Mouse (Mus musculus) heart, adult 2 months (tissue): ENCODE results near the gene Zfp827. TPM values are rescaled to one million over a fixed set of nuclear protein-coding genes. Genes with fewer than 3 reads are reported as not detected.

ENCODE experiments used
- DNase-seq, 2 experiments: peaks; one replicate each; pipeline ENCODE4 v3.0.0; 2021
- H3K27ac ChIP-seq: fragments of 200-600 bp; 2 replicates; pipeline ENCODE4 v1.8.1; 2022
- H3K27me3 ChIP-seq: fragments of 200-500 bp; 2 replicates; pipeline ENCODE4 v1.6.1; 2012; ENCODE audit warnings: mild to moderate bottlenecking, low read length, inconsistent platforms, mixed read lengths; ENCODE audit not compliant: control insufficient read depth, insufficient read depth
- H3K36me3 ChIP-seq: fragments of 200-500 bp; 2 replicates; pipeline ENCODE4 v1.6.1; 2012; ENCODE audit warnings: low read length, inconsistent platforms; ENCODE audit not compliant: control insufficient read depth, insufficient read depth
- H3K4me1 ChIP-seq: fragments of 200-500 bp; 2 replicates; pipeline ENCODE4 v1.6.1; 2011; ENCODE audit warnings: low read length; ENCODE audit not compliant: control insufficient read depth, insufficient read depth
- H3K4me3 ChIP-seq: fragments of 200-600 bp; 2 replicates; pipeline ENCODE4 v1.8.1; 2022
- H3K79me2 ChIP-seq: fragments of 200-500 bp; replicated peaks from 2 replicates; pipeline ENCODE4 v1.6.1; 2012; ENCODE audit warnings: mild to moderate bottlenecking, inconsistent platforms, low read length, moderate library complexity, mixed read lengths; ENCODE audit not compliant: control insufficient read depth, insufficient read depth
- H3K9ac ChIP-seq: fragments of 200-500 bp; 2 replicates; pipeline ENCODE4 v1.6.1; 2012; ENCODE audit warnings: low read depth, mild to moderate bottlenecking, control low read depth, inconsistent platforms, low read length, mixed read lengths
- CTCF ChIP-seq: fragments of 200-600 bp; IDR thresholded peaks from 2 replicates; pipeline ENCODE4 v1.8.1; 2022; ENCODE audit warnings: antibody characterized with exemption, mild to moderate bottlenecking, moderate library complexity
- EP300 ChIP-seq: fragments of 200-500 bp; IDR thresholded peaks from 2 replicates; pipeline ENCODE4 v1.6.1; 2011; ENCODE audit warnings: low read depth, low read length, control low read depth; ENCODE audit not compliant: insufficient read depth
- POLR2A ChIP-seq: fragments of 200-500 bp; IDR thresholded peaks from 2 replicates; pipeline ENCODE4 v1.6.1; 2011; ENCODE audit warnings: mild to moderate bottlenecking, low read depth, low read length, control low read depth; ENCODE audit not compliant: insufficient read depth
- WGBS: fragments of 180-500 bp; shearing (Covaris S2); methylation state at CpG from one replicate; pipeline ENCODE4 v1.1.7; 2018; 5-methylcytosine and 5-hydroxymethylcytosine counted together
- intact Hi-C: fragments of 180-260 bp; cut with DNase I; formaldehyde crosslinking; loops from one replicate; pipeline ENCODE4 v1.15.1; 2025
- long read RNA-seq: library from polyadenylated mRNA; stranded (forward); transcript quantifications from one replicate; pipeline ENCODE4 v2.0.0, GENCODE M21; 2021
- polyA plus RNA-seq: library from polyadenylated mRNA; depleted of rRNA; stranded (reverse); fragments of >200 nt; gene quantifications from 2 replicates; pipeline ENCODE4 v1.2.3, GENCODE M21; 2012; rRNA removed
- total RNA-seq, 2 experiments: library from RNA; stranded (reverse); gene quantifications; 2 replicates each; pipeline ENCODE4 v1.2.3; 2021

Zfp827 gene
- total RNA-seq (10 to 100 TPM; 12.8 to 15.8 TPM), polyA plus RNA-seq (10.5 and 17.0 TPM in 2 replicates)
- long read RNA-seq, partial matches to known transcripts = 2 of 10 reads
- long read RNA-seq, other reads (novel, unspliced or antisense) = 8 of 10 reads

DNA sequence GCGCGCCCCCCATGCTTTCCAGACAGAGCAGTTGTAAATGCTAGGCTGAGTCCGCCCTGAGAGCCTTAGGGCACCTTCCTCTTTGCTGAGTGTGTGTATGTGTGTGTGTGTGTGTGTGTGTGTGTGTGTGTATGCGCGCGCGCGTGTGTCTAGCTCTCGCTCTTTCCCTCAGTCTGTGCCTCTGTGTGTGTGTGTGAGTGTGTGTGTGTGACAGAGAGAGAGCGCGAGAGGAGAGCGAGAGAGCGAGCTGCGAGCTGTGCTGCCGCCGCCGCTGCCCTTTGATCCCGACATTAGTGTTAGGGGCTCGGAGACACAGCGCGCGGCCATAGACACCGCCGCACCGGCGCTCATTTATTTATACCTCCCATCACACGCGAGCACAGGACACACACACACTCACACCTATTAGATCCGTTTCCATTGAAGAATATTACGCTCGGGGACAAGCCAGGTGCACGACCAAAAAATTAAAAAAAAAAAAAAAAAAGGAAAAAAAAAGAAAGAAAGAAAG is at the start of gene Zfp827:
Gene Zfp827 (plus strand): TSS at position 461 of the 511 bp plus-strand sequence.
- under 1% methylated on average over 32 of the region's 32 CpGs for WGBS
- Histone ChIP-seq H3K4me1 (no peaks in the 10 kb centered on the region), H3K36me3 (peaks cover 2% of the 10 kb centered on the region), H3K4me3 (peak within 1 kb of the TSS; percentile 98), H3K79me2 (no peaks in the 10 kb centered on the region), H3K27ac (peak within 1 kb of the TSS; percentile 99), H3K9ac (peak within 1 kb of the TSS; percentile 100), H3K27me3 (no peaks in the 10 kb centered on the region)
- DNase-seq = peak; percentile 76 to 84
- TF ChIP-seq CTCF (no peak), EP300 (peak; percentile 53; the same call in 1 of the 2 replicates), POLR2A (peak; percentile 53; the same call in 1 of the 2 replicates)
- intact Hi-C loops = loop anchor here (2.0 to 10.0 kb wide), 4 partner anchors 29 to 367 kb away; partner anchors contain the start of genes Lsm6 and Smad1

DNA sequence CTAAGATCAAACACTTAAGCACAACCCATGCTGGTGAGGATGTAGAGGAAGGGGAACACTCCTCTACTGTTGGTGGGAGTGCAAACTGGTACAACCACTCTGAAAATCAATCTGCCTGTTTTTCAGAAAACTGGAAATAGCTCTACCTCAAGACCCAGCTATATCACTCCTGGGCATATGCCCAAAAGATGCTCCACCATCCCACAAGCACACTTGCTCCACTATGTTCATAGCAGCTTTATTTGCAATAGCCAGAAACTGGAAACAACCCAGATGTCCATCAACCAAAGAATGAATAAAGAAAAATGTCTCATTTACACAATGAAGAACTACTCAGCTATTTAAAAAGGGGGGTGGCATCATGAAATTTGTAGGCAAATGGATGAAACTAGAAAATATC is 23.9 kb upstream of the Zfp827 start:
- H3K4me1 ChIP-seq = no peaks in the 10 kb centered on the region
- H3K36me3 ChIP-seq = no peaks in the 10 kb centered on the region
- H3K9ac ChIP-seq = no peak overlapping the region
- intact Hi-C loops = no loop called here
- H3K4me3 ChIP-seq = no peak overlapping the region
- H3K27ac ChIP-seq = no peak overlapping the region
- H3K27me3 ChIP-seq = no peaks in the 10 kb centered on the region
- no peak for DNase-seq
- TF ChIP-seq POLR2A (no peak), CTCF (no peak), EP300 (no peak)
- no peaks in the 10 kb centered on the region for H3K79me2 ChIP-seq

DNA sequence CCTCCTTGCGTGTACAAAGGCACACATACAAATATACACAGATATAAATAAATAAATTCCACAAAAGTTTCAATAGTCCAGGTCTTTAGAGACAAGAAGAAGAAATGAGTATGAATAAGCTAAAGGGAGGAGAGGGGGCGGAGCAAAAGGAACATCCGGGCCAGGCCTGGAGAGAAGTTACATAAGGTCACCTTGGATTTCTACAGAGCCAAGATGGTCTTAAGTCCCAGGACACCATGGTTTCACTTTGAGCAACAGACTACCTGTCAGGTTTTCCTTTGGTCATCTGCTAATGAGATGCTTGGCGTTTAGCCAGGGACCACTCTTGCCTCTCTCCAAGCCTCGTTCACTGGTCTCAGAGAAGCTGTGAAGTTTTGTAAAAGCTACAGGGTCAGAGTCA is 13.2 kb upstream of the Zfp827 start:
- DNase-seq = no peak
- H3K4me3 ChIP-seq = no peak overlapping the region
- H3K27me3 ChIP-seq = no peaks in the 10 kb centered on the region
- H3K36me3 ChIP-seq = no peaks in the 10 kb centered on the region
- WGBS = 87% methylated on average over 5 of the region's 5 CpGs
- no peaks in the 10 kb centered on the region for H3K4me1 ChIP-seq
- H3K9ac ChIP-seq = no peak overlapping the region
- intact Hi-C loops = no loop called here
- H3K27ac ChIP-seq = no peak overlapping the region
- H3K79me2 ChIP-seq = no peaks in the 10 kb centered on the region
- no peak for TF ChIP-seq POLR2A
- TF ChIP-seq EP300 = no peak
- TF ChIP-seq CTCF = no peak

DNA sequence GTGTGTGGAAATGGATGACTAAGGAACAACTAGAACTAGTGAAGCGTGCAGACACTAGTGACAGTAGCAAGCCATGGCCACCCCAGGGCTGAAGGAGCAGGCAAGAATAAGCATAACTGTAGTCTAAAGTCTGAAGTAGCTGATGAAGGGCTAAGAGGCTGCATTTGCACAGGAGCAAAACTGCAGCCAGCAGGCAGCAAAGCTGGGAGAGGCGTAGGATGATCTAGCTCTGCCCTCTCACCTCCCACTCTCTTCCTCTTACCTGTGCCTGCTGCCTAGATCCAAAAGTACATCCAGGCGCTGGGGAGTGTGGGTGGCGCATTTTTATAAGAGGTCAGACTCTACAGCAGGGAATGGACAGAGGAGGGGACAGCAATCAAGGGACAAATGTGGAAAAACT is 12.2 kb upstream of the Zfp827 start:
- Histone ChIP-seq H3K27me3 (no peaks in the 10 kb centered on the region), H3K4me1 (no peaks in the 10 kb centered on the region), H3K36me3 (no peaks in the 10 kb centered on the region), H3K4me3 (no peak overlapping the region), H3K79me2 (no peaks in the 10 kb centered on the region), H3K9ac (no peak overlapping the region), H3K27ac (no peak overlapping the region)
- no peak for DNase-seq
- intact Hi-C loops = no loop called here
- WGBS = 95% methylated on average over 4 of the region's 4 CpGs
- TF ChIP-seq EP300 = no peak
- TF ChIP-seq POLR2A = no peak
- no peak for TF ChIP-seq CTCF

DNA sequence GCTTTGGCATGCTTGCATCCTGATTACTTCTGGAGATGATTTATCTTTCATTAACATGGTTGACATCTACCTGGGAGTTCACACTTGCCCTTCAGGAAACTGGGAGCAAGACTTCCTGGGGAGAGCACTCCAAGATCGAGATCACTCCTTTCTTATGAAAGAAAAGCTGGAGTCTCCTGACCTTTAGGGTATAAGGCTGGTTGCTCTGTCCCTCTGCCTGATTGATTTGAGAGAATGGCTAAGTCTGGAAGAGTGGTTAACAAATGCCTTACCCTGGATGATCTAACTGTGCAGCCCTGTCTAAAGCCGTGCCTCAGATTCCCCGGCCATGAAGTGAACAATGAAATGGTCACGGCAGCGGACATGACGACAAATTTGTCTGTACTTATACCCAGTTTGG is 11.7 kb upstream of the Zfp827 start:
- 60% methylated on average over 6 of the region's 6 CpGs for WGBS
- Histone ChIP-seq H3K27me3 (no peaks in the 10 kb centered on the region), H3K4me3 (no peak overlapping the region), H3K36me3 (no peaks in the 10 kb centered on the region), H3K9ac (no peak overlapping the region), H3K4me1 (no peaks in the 10 kb centered on the region), H3K27ac (no peak overlapping the region), H3K79me2 (no peaks in the 10 kb centered on the region)
- TF ChIP-seq EP300 = no peak
- TF ChIP-seq POLR2A = no peak
- TF ChIP-seq CTCF = no peak
- intact Hi-C loops = no loop called here
- no peak for DNase-seq

DNA sequence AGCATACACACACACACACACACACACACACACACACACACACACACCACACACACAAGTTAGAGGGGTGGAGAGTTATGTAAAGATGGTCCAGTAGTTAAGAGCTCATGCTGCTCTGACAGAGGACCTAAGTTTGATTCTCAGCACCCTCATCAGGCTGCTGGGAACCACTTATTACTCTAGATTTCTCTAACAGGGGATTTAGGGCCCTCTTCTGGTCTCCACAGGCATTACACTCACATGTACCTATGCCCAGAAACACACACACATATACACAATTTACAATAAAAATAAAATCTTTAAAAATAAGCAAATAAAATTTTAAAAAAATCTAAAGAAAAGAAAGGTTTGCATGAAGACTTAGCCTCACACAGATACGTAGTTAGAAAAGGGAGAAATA is 4.3 kb upstream of the Zfp827 start:
- DNase-seq = no peak
- 97% methylated on average over 1 of the region's 1 CpGs for WGBS
- Histone ChIP-seq H3K79me2 (no peaks in the 10 kb centered on the region), H3K36me3 (no peaks in the 10 kb centered on the region), H3K4me1 (no peaks in the 10 kb centered on the region), H3K27ac (no peak overlapping the region), H3K4me3 (no peak overlapping the region), H3K9ac (no peak overlapping the region), H3K27me3 (no peaks in the 10 kb centered on the region)
- TF ChIP-seq POLR2A (no peak), EP300 (no peak), CTCF (no peak)
- intact Hi-C loops = loop anchor here (10.0 kb wide), 1 partner anchor 371 kb away; the partner anchor contains the start of gene Smad1
